Mouse (Mus musculus): ENCODE measurements around the gene Rer1. TPM values are rescaled to one million over a fixed set of nuclear protein-coding genes. Genes with fewer than 3 reads are reported as not detected.

The Rer1 gene
- polyA plus RNA-seq, 1 experiment from 2014 or later, result 297 TPM

DNA sequence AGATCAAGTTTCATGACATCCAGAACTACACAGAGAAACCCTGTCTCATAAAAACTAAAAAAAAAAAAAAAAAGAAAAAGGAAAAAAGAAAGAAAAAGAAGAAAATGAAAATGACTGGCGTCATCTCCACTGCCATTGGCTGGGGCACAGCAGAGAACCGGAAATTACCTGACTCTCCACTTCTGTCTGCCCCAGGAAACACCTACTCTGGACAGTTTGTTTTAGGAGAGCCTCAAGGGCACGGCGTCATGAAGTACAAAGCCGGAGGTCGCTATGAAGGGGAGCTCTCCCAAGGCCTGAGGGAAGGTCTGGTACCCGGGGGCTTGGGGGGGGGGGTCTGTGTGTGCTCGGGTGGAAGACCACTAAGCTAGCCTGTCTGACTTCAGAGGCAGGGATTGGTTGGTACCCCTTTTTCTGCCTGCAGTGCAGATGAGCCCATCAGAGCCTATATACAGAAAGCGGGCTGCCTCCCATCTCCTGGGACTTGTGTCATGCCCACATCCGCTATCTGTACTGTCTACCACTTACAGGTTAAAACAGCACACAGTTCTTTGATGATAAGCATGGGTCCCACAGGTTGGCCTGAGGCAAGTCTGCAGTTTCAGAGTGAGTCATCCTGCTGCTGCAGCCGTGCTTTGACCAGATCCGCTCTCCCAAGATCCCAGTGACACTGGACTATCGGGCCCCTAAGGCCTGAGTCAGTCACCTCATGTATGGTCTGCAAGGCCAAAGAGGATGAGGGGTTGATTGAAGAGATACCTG, 4.7 kb upstream of the Rer1 start:
- Histone ChIP-seq H3K27ac (ENCODE audit: low read depth, low read length) (no peak overlapping the region), H3K4me1 (replicated peaks; ENCODE audit: control insufficient read depth, insufficient read depth, low read length) (0 out of 2 replicates have a peak, but pooled peaks cover 3% of the 10 kb centered on the region), H3K9me3 (ENCODE audit: control insufficient read depth) (no peaks in the 10 kb centered on the region), H3K4me2 (replicated peaks; ENCODE audit: low read depth) (no peak overlapping the region), H3K27me3 (replicated peaks; ENCODE audit: control insufficient read depth, insufficient read depth, low read length) (no peaks in the 10 kb centered on the region), H3K4me3 (ENCODE audit: low read depth, low read length) (no peak overlapping the region), H3K36me3 (ENCODE audit: control insufficient read depth, insufficient read depth) (peaks cover 8% of the 10 kb centered on the region; the same call in 1 of the 2 replicates), H3K9ac (ENCODE audit: low read depth, low read length) (no peak overlapping the region)
- 88% methylated on average over 13 of the region's 13 CpGs for WGBS
- no peak for TF ChIP-seq CTCF (IDR thresholded peaks at IDR 0.05; ENCODE audit: low read depth)
- no peak for ATAC-seq

GRCm38 (mm10) chr4:155090147-155090546, 4.0 kb upstream of the Rer1 start:
- WGBS, result 93% methylated on average over 4 of the region's 4 CpGs
- H3K4me2 ChIP-seq (replicated peaks; ENCODE audit: low read depth), result no peak overlapping the region
- H3K4me1 ChIP-seq (replicated peaks; ENCODE audit: control insufficient read depth, insufficient read depth, low read length), result 0 out of 2 replicates have a peak, but pooled peaks cover 3% of the 10 kb centered on the region
- no peak overlapping the region for H3K4me3 ChIP-seq (ENCODE audit: low read depth, low read length)
- no peak for ATAC-seq
- peaks cover 8% of the 10 kb centered on the region; the same call in 1 of the 2 replicates for H3K36me3 ChIP-seq (ENCODE audit: control insufficient read depth, insufficient read depth)
- H3K9ac ChIP-seq (ENCODE audit: low read depth, low read length), result no peak overlapping the region
- H3K27ac ChIP-seq (ENCODE audit: low read depth, low read length), result no peak overlapping the region
- no peaks in the 10 kb centered on the region for H3K9me3 ChIP-seq (ENCODE audit: control insufficient read depth)
- no peak for TF ChIP-seq CTCF (IDR thresholded peaks at IDR 0.05; ENCODE audit: low read depth)
- no peaks in the 10 kb centered on the region for H3K27me3 ChIP-seq (replicated peaks; ENCODE audit: control insufficient read depth, insufficient read depth, low read length)

DNA sequence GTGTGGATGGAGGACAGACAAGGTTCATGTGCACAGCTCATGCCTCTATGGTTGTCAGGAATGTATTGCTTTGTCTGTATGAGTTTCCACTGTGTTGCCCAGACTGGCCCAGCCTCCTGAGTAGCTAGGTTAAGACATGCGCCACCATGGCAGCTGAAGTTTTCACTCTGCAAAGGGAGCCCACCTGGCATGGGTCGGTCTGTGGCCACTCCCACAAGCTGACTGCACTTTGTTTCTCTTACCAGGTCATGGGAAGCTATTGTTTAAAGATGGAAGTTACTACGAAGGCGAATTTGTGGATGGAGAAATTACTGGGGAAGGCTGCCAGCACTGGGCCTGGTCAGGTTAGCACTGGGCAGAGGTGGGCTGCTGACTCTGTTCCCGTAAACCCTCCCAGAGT, 3.1 kb upstream of the Rer1 start:
- Histone ChIP-seq H3K4me2 (replicated peaks; ENCODE audit: low read depth) (no peak overlapping the region), H3K4me1 (replicated peaks; ENCODE audit: control insufficient read depth, insufficient read depth, low read length) (0 out of 2 replicates have a peak, but pooled peaks cover 3% of the 10 kb centered on the region), H3K4me3 (ENCODE audit: low read depth, low read length) (no peak overlapping the region), H3K27ac (ENCODE audit: low read depth, low read length) (no peak overlapping the region), H3K9ac (ENCODE audit: low read depth, low read length) (no peak overlapping the region), H3K36me3 (ENCODE audit: control insufficient read depth, insufficient read depth) (peaks cover 8% of the 10 kb centered on the region; the same call in 1 of the 2 replicates), H3K27me3 (replicated peaks; ENCODE audit: control insufficient read depth, insufficient read depth, low read length) (no peaks in the 10 kb centered on the region), H3K9me3 (ENCODE audit: control insufficient read depth) (no peaks in the 10 kb centered on the region)
- ATAC-seq, result no peak
- no peak for TF ChIP-seq CTCF (IDR thresholded peaks at IDR 0.05; ENCODE audit: low read depth)
- 82% methylated on average over 5 of the region's 5 CpGs for WGBS

DNA sequence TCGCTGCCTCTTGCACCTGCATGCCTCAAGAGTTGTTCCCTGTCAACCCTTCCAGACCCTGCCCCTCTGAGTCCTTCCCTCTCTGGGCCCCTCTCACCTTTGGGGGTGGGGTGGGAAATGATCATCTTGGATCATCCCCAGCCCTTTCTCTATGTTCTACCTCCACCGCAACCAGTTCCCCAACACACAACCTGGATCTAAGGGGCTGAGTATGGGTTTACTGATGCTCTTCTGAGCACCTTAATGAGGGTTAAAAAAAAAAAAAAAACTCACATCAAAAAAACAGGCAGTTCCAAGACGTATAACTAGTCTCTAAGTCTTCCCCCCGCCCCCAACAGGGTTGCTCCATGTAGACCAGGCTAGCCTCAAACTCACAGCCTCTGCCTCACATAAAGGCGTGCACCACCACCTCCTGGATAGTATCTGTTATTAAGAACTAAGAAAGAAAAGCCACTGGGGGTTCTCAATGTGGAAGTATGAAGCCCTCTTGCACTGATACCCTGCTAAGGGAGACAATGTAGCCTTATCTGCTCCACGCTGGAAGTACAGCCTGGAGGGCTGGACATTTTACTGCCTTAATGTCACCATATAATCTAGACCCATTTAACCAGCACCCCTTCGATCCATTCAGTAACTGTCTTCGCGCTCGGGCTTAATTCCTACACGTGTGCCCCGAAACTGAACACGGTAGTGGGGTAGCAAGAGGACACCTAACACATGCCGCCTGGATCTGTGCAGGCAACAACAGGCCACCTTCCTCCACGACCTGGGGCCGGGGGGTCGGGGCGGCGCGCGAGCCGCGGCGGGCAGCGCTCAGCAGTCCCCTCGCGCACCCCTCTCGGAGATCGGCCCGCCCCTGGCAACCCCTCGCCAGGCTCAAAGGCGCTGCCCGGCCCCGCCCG, 725 bp downstream of the Rer1 start:
- peak overlapping the region; percentile 95 for H3K9ac ChIP-seq (ENCODE audit: low read depth, low read length)
- peaks cover 10% of the 10 kb centered on the region for H3K4me1 ChIP-seq (replicated peaks; ENCODE audit: control insufficient read depth, insufficient read depth, low read length)
- peak overlapping the region; percentile 90 for H3K4me2 ChIP-seq (replicated peaks; ENCODE audit: low read depth)
- no peak for ATAC-seq
- H3K27ac ChIP-seq (ENCODE audit: low read depth, low read length), result peak overlapping the region; percentile 95
- TF ChIP-seq CTCF (IDR thresholded peaks at IDR 0.05; ENCODE audit: low read depth), result no peak
- H3K36me3 ChIP-seq (ENCODE audit: control insufficient read depth, insufficient read depth), result peaks cover 25% of the 10 kb centered on the region
- no peaks in the 10 kb centered on the region for H3K27me3 ChIP-seq (replicated peaks; ENCODE audit: control insufficient read depth, insufficient read depth, low read length)
- WGBS, result 2% methylated on average over 31 of the region's 35 CpGs
- H3K4me3 ChIP-seq (ENCODE audit: low read depth, low read length), result peak overlapping the region; percentile 96
- H3K9me3 ChIP-seq (ENCODE audit: control insufficient read depth), result no peaks in the 10 kb centered on the region

DNA sequence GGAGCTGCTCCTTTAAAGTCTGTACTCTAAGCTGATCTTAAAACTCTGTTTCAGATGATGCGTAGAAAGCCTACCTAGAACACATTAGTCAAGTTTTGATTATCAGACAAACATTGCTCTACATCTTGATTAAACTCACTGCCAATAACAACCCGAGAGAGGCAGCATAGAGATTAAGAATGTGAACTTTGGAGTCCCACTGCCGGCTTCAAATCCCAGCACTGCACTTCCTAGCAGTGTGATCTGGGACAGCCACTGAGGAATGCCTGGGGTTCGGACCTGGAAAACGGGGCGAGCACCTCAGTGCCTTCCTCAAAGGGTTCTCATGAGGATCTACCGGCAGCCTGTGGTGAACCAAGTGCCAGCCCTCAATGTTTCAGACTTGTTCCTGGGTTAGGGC, 1.8 kb downstream of the Rer1 start:
- ATAC-seq, result peak; percentile 10; the same call in 1 of the 2 replicates
- peak overlapping the region; percentile 90 for H3K4me2 ChIP-seq (replicated peaks; ENCODE audit: low read depth)
- peak overlapping the region; percentile 95 for H3K27ac ChIP-seq (ENCODE audit: low read depth, low read length)
- WGBS, result 36% methylated on average over 7 of the region's 7 CpGs
- peak overlapping the region; percentile 96 for H3K4me3 ChIP-seq (ENCODE audit: low read depth, low read length)
- TF ChIP-seq CTCF (IDR thresholded peaks at IDR 0.05; ENCODE audit: low read depth), result no peak
- H3K9ac ChIP-seq (ENCODE audit: low read depth, low read length), result 0 out of 2 replicates have a peak overlapping the region, but pooled peaks have one; percentile 95
- H3K27me3 ChIP-seq (replicated peaks; ENCODE audit: control insufficient read depth, insufficient read depth, low read length), result no peaks in the 10 kb centered on the region
- no peaks in the 10 kb centered on the region for H3K9me3 ChIP-seq (ENCODE audit: control insufficient read depth)
- peaks cover 36% of the 10 kb centered on the region for H3K36me3 ChIP-seq (ENCODE audit: control insufficient read depth, insufficient read depth)
- H3K4me1 ChIP-seq (replicated peaks; ENCODE audit: control insufficient read depth, insufficient read depth, low read length), result peaks cover 10% of the 10 kb centered on the region

DNA sequence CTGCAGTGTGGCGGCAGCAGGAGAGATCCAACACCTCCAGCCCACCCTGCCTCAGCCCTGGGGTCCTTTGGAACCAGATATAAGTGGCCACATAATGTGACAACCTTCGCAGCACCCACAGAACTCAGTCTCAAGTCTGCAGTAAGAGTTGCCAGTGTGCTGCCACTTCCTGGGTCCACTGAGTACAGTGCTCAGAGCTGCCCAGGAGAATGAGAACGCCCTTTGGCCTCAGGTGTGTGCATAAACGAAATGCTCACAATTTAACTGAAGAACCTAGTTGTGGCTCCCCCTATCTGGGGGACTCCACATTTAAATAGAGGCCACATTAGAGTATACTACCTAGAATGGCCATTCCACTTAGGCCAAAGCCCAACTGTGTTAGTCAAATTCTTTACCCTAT, 2.6 kb downstream of the Rer1 start:
- Histone ChIP-seq H3K4me3 (ENCODE audit: low read depth, low read length) (peak overlapping the region; percentile 5; the same call in 1 of the 2 replicates), H3K9me3 (ENCODE audit: control insufficient read depth) (no peaks in the 10 kb centered on the region), H3K4me1 (replicated peaks; ENCODE audit: control insufficient read depth, insufficient read depth, low read length) (peaks cover 10% of the 10 kb centered on the region), H3K4me2 (replicated peaks; ENCODE audit: low read depth) (peak overlapping the region; percentile 90), H3K9ac (ENCODE audit: low read depth, low read length) (0 out of 2 replicates have a peak overlapping the region, but pooled peaks have one; percentile 22), H3K36me3 (ENCODE audit: control insufficient read depth, insufficient read depth) (peaks cover 41% of the 10 kb centered on the region), H3K27me3 (replicated peaks; ENCODE audit: control insufficient read depth, insufficient read depth, low read length) (no peaks in the 10 kb centered on the region), H3K27ac (ENCODE audit: low read depth, low read length) (peak overlapping the region; percentile 95)
- peak; percentile 52 for TF ChIP-seq CTCF (IDR thresholded peaks at IDR 0.05; ENCODE audit: low read depth)
- no peak for ATAC-seq
- WGBS, result 52% methylated on average over 4 of the region's 4 CpGs

All from intestine, postnatal 0 days (tissue).